Mouse (Mus musculus): ENCODE results near the gene BC003965. TPM values are rescaled to one million over a fixed set of nuclear protein-coding genes. Genes with fewer than 3 reads are reported as not detected.

The BC003965 gene
- polyA plus RNA-seq, 1 experiment = 12.3 TPM

DNA sequence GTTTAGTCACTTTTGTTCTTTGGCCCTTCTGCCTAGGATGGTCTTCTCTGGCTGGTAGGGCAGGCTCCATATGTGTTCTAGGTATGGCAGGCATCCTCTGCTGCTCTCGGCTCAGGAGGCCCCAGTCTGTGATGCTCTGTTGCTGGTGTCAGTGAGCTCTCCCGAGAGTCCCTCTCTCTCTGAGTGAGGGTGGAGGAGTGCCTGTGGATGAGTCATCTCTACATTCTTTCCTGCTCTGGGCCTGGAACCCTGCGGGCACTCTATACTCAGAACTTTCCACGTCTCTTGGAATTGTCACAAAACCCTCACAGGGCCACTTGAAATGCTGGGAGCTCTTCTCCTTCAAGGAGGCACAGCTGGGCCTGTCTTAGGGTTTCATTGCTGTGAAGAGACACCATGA is 27.4 kb downstream of the BC003965 start:
- Histone ChIP-seq H3K27ac (ENCODE audit: insufficient read depth, low read length) (no peak overlapping the region), H3K4me3 (ENCODE audit: insufficient read depth, low read length) (no peak overlapping the region), H3K4me1 (ENCODE audit: control insufficient read depth, insufficient read depth, low read length) (no peaks in the 10 kb centered on the region)
- TF ChIP-seq POLR2A (IDR thresholded peaks at IDR 0.05; ENCODE audit: low read depth, low read length) = no peak
- no peak for TF ChIP-seq CTCF (IDR thresholded peaks at IDR 0.05; ENCODE audit: borderline replicate concordance, insufficient read depth, low read length)

- no peak overlapping the region for H3K27ac ChIP-seq (ENCODE audit: insufficient read depth, low read length)
- TF ChIP-seq POLR2A (IDR thresholded peaks at IDR 0.05; ENCODE audit: low read depth, low read length) (no peak), CTCF (IDR thresholded peaks at IDR 0.05; ENCODE audit: borderline replicate concordance, insufficient read depth, low read length) (no peak)
- H3K4me3 ChIP-seq (ENCODE audit: insufficient read depth, low read length) = no peak overlapping the region
- H3K4me1 ChIP-seq (ENCODE audit: control insufficient read depth, insufficient read depth, low read length) = no peaks in the 10 kb centered on the region
Observed at GRCm38 (mm10) chr17:25215431-25215830, 31.1 kb downstream of the BC003965 start.

DNA sequence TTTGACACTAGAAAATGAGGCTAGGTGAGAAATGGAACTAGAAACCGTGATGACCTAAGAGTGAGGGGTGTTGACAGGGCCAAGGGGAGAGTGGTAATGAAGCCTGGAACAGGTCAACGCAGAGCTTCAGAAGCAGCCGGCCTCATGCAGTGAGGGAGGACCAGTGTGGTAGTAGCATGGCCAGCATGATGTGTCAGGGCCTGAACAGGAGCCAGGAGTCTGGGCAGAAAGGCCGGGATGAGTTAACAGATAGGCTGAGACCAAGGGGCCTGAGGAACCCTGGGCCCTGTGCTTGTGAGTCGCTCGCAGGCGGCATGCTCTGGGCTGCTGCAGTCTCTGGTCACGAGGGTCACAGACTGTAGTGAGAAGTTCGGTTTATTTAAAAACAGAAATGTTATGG is 34.6 kb downstream of the BC003965 start:
- H3K27ac ChIP-seq (ENCODE audit: insufficient read depth, low read length) = no peak overlapping the region
- H3K4me1 ChIP-seq (ENCODE audit: control insufficient read depth, insufficient read depth, low read length) = peaks cover 18% of the 10 kb centered on the region
- H3K4me3 ChIP-seq (ENCODE audit: insufficient read depth, low read length) = no peak overlapping the region
- TF ChIP-seq POLR2A (IDR thresholded peaks at IDR 0.05; ENCODE audit: low read depth, low read length) (no peak), CTCF (IDR thresholded peaks at IDR 0.05; ENCODE audit: borderline replicate concordance, insufficient read depth, low read length) (no peak)

DNA sequence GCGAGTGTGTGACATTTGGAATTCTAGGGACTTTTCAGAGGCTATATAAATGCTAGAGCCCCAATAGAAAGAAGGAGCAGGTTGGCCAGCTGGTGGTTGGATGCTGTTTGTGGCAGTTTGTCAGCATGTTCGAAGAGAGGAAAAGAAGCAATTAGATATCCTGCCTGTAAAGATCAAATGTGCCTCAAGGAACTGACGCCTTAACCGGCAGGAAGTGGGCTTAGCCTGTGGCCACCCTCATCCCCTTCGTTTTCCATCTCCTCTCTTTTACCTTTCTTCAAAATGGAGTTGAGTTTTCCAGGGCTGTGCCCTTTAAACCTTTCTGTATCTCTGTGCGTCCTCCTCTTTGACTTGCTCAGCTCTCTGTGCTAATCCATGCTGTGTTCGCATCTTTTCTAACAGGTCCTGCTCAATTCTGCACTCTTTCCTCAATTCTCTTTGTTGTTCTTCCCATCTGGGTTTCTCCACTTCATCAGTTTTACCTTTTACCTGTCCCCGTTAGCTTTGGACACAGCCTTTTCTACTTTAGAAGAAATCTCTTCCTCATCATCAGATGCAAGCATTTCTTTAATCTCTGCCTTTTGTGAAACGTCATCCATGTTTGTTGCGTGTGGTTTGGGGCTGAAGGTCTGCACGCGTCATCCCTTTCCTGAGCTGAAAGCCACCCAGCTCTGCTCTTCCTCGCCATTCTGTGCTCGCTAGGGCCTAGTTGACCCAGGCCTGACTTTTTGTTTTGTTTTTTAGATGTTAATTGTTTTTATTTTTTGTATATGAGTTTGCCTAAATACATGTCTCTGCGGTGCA is 35.3 kb downstream of the BC003965 start:
- H3K27ac ChIP-seq (ENCODE audit: insufficient read depth, low read length) = no peak overlapping the region
- TF ChIP-seq POLR2A (IDR thresholded peaks at IDR 0.05; ENCODE audit: low read depth, low read length) (no peak), CTCF (IDR thresholded peaks at IDR 0.05; ENCODE audit: borderline replicate concordance, insufficient read depth, low read length) (no peak)
- H3K4me3 ChIP-seq (ENCODE audit: insufficient read depth, low read length) = no peak overlapping the region
- peaks cover 18% of the 10 kb centered on the region for H3K4me1 ChIP-seq (ENCODE audit: control insufficient read depth, insufficient read depth, low read length)

- TF ChIP-seq POLR2A (IDR thresholded peaks at IDR 0.05; ENCODE audit: low read depth, low read length) = no peak
- no peak for TF ChIP-seq CTCF (IDR thresholded peaks at IDR 0.05; ENCODE audit: borderline replicate concordance, insufficient read depth, low read length)
- Histone ChIP-seq H3K27ac (ENCODE audit: insufficient read depth, low read length) (no peak overlapping the region), H3K4me3 (ENCODE audit: insufficient read depth, low read length) (no peak overlapping the region), H3K4me1 (ENCODE audit: control insufficient read depth, insufficient read depth, low read length) (peaks cover 18% of the 10 kb centered on the region)
Observed at GRCm38 (mm10) chr17:25220746-25221145, 36.4 kb downstream of the BC003965 start.

GRCm38 (mm10) chr17:25221821-25222503 is 37.6 kb downstream of the BC003965 start:
- Histone ChIP-seq H3K4me3 (ENCODE audit: insufficient read depth, low read length) (peak overlapping the region; percentile 41), H3K27ac (ENCODE audit: insufficient read depth, low read length) (peak overlapping the region; percentile 6; the same call in 1 of the 2 replicates), H3K4me1 (ENCODE audit: control insufficient read depth, insufficient read depth, low read length) (peaks cover 18% of the 10 kb centered on the region)
- TF ChIP-seq POLR2A (IDR thresholded peaks at IDR 0.05; ENCODE audit: low read depth, low read length) (peak; percentile 54), CTCF (IDR thresholded peaks at IDR 0.05; ENCODE audit: borderline replicate concordance, insufficient read depth, low read length) (no peak)

DNA sequence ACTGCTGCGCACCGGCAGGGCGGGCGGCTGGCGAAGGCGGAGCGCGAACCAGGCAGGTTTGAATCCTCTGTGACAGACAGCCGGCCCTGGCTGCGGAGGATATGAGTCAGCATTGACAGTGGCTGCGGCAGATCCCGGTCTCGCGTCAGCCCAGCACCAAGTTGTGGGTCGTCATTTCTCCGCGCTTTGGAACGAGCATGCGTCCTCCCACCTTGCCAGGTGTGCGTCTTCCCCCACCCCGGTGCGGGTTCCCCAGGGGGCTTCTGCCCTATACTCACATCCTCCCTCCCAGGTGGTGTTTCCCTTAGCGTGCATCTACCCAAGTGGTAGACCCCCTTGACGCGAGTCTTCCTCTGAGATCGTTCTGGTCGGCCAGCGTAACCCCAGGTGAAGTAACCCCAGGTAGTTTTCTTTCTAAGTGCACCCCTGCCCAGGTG is 38.2 kb downstream of the BC003965 start:
- peaks cover 18% of the 10 kb centered on the region for H3K4me1 ChIP-seq (ENCODE audit: control insufficient read depth, insufficient read depth, low read length)
- peak overlapping the region; percentile 8; the same call in 1 of the 2 replicates for H3K27ac ChIP-seq (ENCODE audit: insufficient read depth, low read length)
- peak overlapping the region; percentile 9 for H3K4me3 ChIP-seq (ENCODE audit: insufficient read depth, low read length)

- Histone ChIP-seq H3K27ac (ENCODE audit: insufficient read depth, low read length) (peak overlapping the region; percentile 8; the same call in 1 of the 2 replicates), H3K4me1 (ENCODE audit: control insufficient read depth, insufficient read depth, low read length) (peaks cover 18% of the 10 kb centered on the region), H3K4me3 (ENCODE audit: insufficient read depth, low read length) (peak overlapping the region; percentile 9; the same call in 1 of the 2 replicates)
- TF ChIP-seq CTCF (IDR thresholded peaks at IDR 0.05; ENCODE audit: borderline replicate concordance, insufficient read depth, low read length) = no peak
- TF ChIP-seq POLR2A (IDR thresholded peaks at IDR 0.05; ENCODE audit: low read depth, low read length) = no peak
Observed at GRCm38 (mm10) chr17:25222951-25223601, 38.7 kb downstream of the BC003965 start.

DNA sequence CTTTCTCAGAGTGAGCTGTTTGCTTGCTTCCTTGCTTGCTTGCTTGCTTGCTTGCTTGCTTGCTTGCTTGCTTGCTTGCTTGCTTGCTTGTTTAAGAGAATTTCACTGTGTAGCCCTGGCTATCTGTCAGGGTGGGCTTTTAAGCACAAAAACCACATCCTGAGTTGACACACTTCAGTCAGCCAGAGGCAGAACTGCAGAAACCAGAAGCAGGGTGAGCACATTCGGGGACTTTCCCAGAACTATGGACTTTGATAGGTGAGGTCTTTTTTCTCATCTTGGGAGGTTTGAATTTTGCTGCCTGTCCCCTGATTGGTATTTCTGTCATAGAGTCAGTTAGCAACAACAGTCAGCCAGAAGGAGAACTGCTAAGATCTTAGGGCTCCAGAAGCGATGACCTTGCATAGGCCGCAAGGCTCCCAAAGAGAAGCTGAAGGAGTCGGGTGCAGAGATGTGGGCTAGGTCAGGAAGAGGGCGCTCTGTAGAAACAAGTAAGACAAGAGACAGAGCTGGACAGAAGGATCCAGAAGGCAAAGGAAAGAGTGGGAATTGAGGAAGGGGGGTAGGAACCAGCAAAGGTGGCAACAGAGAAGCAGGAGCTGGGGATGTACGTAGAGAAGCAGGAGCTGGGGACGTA is 40.4 kb downstream of the BC003965 start:
- Histone ChIP-seq H3K4me3 (ENCODE audit: insufficient read depth, low read length) (no peak overlapping the region), H3K27ac (ENCODE audit: insufficient read depth, low read length) (no peak overlapping the region), H3K4me1 (ENCODE audit: control insufficient read depth, insufficient read depth, low read length) (peaks cover 18% of the 10 kb centered on the region)
- TF ChIP-seq CTCF (IDR thresholded peaks at IDR 0.05; ENCODE audit: borderline replicate concordance, insufficient read depth, low read length) (no peak), POLR2A (IDR thresholded peaks at IDR 0.05; ENCODE audit: low read depth, low read length) (no peak)

Data from embryonic fibroblast, embryonic 13.5 days (primary cell).